Mouse (Mus musculus) left cerebral cortex, adult 18-20 months (tissue): ENCODE measurements at regions not wholly inside any gene's neighbourhood (a gene's known extent, or its start where the extent isn't known, plus 50 kb on each side); places are given as distances from the start of the nearest gene placed in this dataset.

ENCODE experiments used
- DNase-seq, 2 experiments: peaks; one replicate each; pipeline ENCODE4 v3.0.0; 2021 to 2022; ENCODE audit warnings: low spot score in 2 of 2, mixed read lengths in 1 of 2

DNA sequence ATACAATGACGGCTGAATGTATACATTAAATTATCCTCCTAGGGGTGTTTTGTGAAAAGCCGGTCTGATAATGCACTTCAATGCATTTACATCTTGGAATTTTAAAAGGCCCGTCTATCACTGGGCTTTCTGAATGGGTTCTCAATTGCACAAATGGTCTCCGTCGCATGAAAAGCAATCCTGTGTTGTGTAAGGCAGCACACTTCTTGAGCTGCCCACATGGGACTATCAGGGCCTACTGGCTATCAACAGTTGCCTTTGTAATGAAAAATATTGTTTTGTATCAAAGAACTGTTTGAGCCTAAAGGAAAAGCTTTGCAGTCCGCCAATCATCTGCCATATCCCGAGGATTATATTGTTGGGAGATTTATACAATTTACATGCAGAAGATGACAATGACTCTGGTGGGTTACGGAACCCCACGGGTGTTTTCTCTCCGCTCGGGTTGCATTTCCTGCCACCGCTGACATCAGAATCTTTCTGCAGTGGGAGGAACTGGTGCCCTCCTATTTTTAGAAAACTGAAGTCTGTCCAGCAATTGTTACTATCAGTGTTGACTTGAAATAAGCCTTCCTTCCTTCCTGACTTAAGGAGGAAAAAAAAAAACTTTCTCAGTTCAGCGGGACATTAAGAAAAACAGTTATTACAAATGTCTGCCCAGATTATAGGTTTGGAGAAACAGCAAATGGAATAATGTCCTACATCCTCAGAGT is 118.7 kb downstream of the Tmem26 start:
- DNase-seq = no peak

DNA sequence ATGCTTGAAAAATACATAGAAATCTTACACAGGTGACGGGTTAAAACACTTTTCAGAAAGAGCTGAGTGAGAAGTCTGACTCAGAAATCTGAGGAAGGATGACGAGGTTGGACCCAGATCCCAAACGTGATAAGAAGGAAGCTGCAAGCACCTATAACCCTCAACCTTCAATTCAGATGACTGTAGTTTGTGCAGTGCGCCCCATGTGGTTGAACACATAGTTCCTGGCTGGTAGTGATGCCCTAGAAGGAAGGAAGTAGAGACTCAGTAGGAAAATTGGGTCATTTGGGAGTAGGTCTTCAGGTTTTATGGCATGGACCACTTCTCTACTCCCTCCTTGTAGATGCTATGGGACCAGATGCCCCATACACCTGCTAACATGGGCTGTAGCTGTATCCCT is 120.6 kb downstream of the Tmem26 start:
- DNase-seq = no peak

DNA sequence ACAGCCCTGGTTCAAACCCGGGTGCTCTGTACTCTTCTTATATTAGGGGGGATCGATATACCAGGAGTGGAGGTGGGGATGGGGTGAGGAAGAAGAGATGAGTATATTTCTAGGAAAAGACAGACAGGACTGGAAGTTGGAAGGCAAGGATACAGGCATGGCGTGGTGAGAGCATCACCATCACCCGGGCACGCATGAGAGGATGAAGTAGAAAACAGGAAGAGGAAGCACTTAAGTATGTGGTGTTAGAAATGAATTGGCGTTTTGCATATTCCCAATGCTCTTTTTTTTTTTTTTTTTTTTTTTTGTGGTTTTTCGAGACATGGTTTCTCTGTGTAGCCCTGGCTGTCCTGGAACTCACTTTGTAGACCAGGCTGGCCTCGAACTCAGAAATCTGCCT is 121.2 kb downstream of the Tmem26 start:
- no peak for DNase-seq

- DNase-seq = no peak
Measured at GRCm38 (mm10) chr10:68851153-68851552, 127.7 kb downstream of the Tmem26 start.

DNA sequence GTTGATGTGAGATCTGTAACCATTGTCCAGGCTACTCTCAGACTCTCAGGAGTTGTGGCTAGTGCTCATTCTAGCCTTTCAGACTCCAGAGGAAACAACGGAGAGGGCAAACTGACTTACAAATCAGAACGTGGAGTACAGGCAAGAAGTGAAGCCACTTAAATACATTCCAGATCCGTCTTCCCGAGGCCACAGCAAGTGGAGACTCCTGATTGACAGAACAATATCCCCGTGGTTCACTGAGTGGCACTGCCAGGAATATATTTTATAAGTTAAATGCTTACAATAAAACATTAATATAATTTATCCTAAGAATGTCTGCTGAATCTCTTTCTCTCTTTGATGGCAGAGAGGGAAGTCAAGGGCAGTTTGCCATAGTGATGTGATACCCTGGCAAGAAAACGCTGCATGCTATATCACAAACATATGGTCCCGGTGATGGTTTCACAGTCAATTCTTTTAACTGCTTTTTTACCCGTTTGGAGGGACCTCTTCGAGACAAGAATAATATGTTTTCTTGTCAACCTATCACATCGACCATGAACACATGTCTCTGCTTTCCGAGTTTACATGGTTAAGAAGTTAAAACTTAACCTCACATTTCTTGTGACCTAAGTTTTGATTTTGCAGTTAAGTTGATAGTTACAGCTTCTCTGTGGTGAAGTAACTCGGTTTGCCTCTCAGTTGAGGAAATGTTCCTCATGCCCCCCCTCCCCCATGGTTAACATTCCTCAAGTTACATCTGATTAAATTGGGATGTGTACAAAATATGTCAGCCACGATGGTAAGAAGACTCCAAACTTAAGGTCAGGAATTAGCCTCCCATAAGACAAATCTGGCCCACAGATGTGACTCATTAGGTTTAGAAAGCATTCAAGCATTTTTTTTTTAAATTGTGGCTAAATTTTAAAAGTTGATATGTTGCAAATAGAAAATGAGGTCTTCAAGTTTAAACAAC is 132.8 kb downstream of the Tmem26 start:
- DNase-seq = no peak

- no peak for DNase-seq
Measured at GRCm38 (mm10) chr10:68864606-68865378, 141.3 kb downstream of the Tmem26 start.

DNA sequence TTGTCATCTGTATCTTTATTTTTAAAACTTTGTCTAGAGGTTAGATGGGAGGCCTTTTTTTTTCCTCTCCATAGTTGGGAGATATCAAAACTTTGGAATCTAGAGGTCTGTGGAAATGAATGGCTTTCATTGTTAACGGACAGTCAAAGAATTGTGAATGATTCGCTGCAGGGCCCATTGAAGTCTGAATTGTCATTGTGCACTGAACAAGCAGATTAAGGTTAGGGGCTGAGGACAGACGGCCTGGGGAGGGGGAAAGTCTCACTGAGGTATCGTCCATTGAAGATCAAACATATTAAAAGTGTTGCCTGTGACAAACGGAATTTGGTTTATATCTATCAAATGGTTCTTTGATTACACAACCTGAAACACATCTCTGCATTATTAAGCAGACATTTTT is 142.3 kb downstream of the Tmem26 start:
- no peak for DNase-seq

- DNase-seq = no peak
Measured at GRCm38 (mm10) chr10:68867361-68867760, 143.9 kb downstream of the Tmem26 start.

GRCm38 (mm10) chr10:68872102-68872501 is 148.7 kb downstream of the Tmem26 start:
- no peak for DNase-seq

GRCm38 (mm10) chr10:68875641-68876040 is 152.2 kb downstream of the Tmem26 start:
- no peak for DNase-seq

- no peak for DNase-seq
Measured at GRCm38 (mm10) chr10:68893100-68893841, 169.8 kb downstream of the Tmem26 start.

DNA sequence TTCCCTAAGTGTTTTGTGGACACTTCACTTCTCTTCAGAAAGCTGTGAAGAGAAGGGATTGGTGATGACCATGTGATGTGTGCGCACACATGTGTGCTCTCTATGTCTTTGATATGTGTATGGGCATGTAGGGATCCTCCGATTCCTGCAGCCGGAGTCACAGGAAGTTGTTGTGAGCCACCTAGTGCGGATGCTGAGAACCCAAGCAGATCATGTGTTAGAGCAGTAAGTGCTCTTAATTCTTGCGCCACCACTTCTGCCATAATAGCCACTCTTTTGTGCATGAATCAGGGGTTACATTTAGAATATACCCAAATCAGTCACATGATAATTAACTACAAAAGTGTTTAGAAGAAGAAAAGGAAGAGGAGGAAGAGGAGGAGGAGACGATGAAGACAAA is 170.7 kb downstream of the Tmem26 start:
- no peak for DNase-seq

- no peak for DNase-seq
Measured at GRCm38 (mm10) chr10:68897524-68897923, 174.1 kb downstream of the Tmem26 start.

DNA sequence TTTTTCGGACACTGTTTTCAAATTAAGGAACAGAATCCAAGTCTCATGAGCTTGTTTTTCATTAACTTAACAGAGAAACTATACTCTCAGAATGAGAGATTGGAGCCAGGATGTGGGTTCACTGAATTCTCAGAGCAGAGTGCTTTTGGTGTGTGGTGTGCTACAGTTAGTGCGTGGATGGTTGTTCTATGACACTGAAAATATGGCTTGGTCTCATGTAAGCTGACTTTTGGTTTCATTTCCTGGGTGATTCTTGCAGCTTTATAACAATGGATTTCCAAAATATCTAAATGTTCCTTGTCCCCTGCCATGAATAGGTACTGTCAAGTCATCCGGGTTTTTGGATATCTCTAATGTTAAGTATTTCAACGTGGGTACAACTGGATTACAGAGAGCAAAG is 177.7 kb downstream of the Tmem26 start:
- no peak for DNase-seq

- peak; percentile 51 to 61 for DNase-seq
Measured at GRCm38 (mm10) chr10:68902670-68903069, 179.2 kb downstream of the Tmem26 start.

GRCm38 (mm10) chr10:68904337-68904736 is 180.9 kb downstream of the Tmem26 start:
- DNase-seq = no peak

GRCm38 (mm10) chr10:68908236-68908635 is 184.8 kb downstream of the Tmem26 start:
- peak; percentile 71 to 88 for DNase-seq

GRCm38 (mm10) chr10:68909018-68909417 is 185.6 kb downstream of the Tmem26 start:
- DNase-seq = peak in 1 of 2 experiments; percentile 9

- DNase-seq = no peak
Measured at GRCm38 (mm10) chr10:68916147-68916546, 192.7 kb downstream of the Tmem26 start.

- no peak for DNase-seq
Measured at GRCm38 (mm10) chr10:68935843-68936242, 212.4 kb downstream of the Tmem26 start.

GRCm38 (mm10) chr10:68943239-68943638 is 208.0 kb upstream of the Rhobtb1 start:
- no peak for DNase-seq
